Comparison of ENCODE assay signal across 8 mouse cellular contexts in genomic region chr15:12367306-12368080, GRCm38 (mm10). TPM values are rescaled to one million over a fixed set of nuclear protein-coding genes. Genes with fewer than 3 reads are reported as not detected.
DNase-seq lines count a peak whose midpoint lies in the region; ATAC-seq lines count a peak whose summit lies in the region.

No protein-coding gene starts in this region.

- no peaks in the 10 kb centered on the region for H3K27me3 ChIP-seq in midbrain, embryonic 11.5 days (ENCODE audit: control insufficient read depth, insufficient read depth, low read length)
- H3K27me3 ChIP-seq in midbrain, embryonic 13.5 days: no peaks in the 10 kb centered on the region
- no peaks in the 10 kb centered on the region for H3K27me3 ChIP-seq in heart, embryonic 16.5 days (ENCODE audit: control insufficient read depth, insufficient read depth, low read length)
- H3K27me3 ChIP-seq in liver, embryonic 16.5 days (ENCODE audit: control insufficient read depth, insufficient read depth, low read depth, low read length): no peaks in the 10 kb centered on the region

- WGBS in midbrain, embryonic 11.5 days: 61% methylated on average over 13 of the region's 13 CpGs
- 57% methylated on average over 13 of the region's 13 CpGs for WGBS in midbrain, embryonic 13.5 days
- 23% methylated on average over 13 of the region's 13 CpGs for WGBS in heart, embryonic 16.5 days
- 14% methylated on average over 13 of the region's 13 CpGs for WGBS in liver, embryonic 16.5 days (ENCODE audit: insufficient replicate concordance)

- peaks cover 13% of the 10 kb centered on the region; the same call in 1 of the 2 replicates for H3K4me1 ChIP-seq in midbrain, embryonic 11.5 days (ENCODE audit: control insufficient read depth, insufficient read depth, low read length)
- peaks cover 37% of the 10 kb centered on the region for H3K4me1 ChIP-seq in midbrain, embryonic 13.5 days (replicated peaks)
- H3K4me1 ChIP-seq in heart, embryonic 16.5 days (ENCODE audit: control insufficient read depth, insufficient read depth, low read length): peaks cover 23% of the 10 kb centered on the region
- H3K4me1 ChIP-seq in liver, embryonic 16.5 days (ENCODE audit: control insufficient read depth, low read depth, low read length): peaks cover 29% of the 10 kb centered on the region

- no peak for ATAC-seq in midbrain, embryonic 11.5 days (ENCODE audit: low FRiP score)
- ATAC-seq in midbrain, embryonic 13.5 days: no peak
- ATAC-seq in heart, embryonic 16.5 days (replicated peaks; ENCODE audit: extremely low read depth, insufficient read depth, low FRiP score): peak; percentile 89
- ATAC-seq in liver, embryonic 16.5 days (ENCODE audit: low read depth): peak; percentile 91
- ATAC-seq in cerebellum, adult (ENCODE audit: insufficient number of reproducible peaks, low FRiP score, low TSS enrichment): no peak

- H3K4me2 ChIP-seq in midbrain, embryonic 11.5 days: no peak overlapping the region
- no peak overlapping the region for H3K4me2 ChIP-seq in midbrain, embryonic 13.5 days (replicated peaks)
- peak overlapping the region; percentile 22 for H3K4me2 ChIP-seq in heart, embryonic 16.5 days (ENCODE audit: low read depth, low read length)
- peak overlapping the region; percentile 56 for H3K4me2 ChIP-seq in liver, embryonic 16.5 days (ENCODE audit: low read depth, low read length)

- DNase-seq in midbrain, embryonic 11.5 days (ENCODE audit: low spot score, missing footprints): peak; percentile 78
- peak; percentile 65 for DNase-seq in yolk sac, embryonic 10.5 days (ENCODE audit: low spot score)
- DNase-seq in cerebellum, postnatal 36 days: no peak
- DNase-seq in thymus, postnatal 10 days (ENCODE audit: low spot score in 2 of 2): no peak

- no peaks in the 10 kb centered on the region for H3K36me3 ChIP-seq in midbrain, embryonic 11.5 days (ENCODE audit: control insufficient read depth, insufficient read depth, low read length)
- H3K36me3 ChIP-seq in midbrain, embryonic 13.5 days: no peaks in the 10 kb centered on the region
- H3K36me3 ChIP-seq in heart, embryonic 16.5 days (ENCODE audit: control insufficient read depth, insufficient read depth): peaks cover 5% of the 10 kb centered on the region
- H3K36me3 ChIP-seq in liver, embryonic 16.5 days (ENCODE audit: control insufficient read depth, insufficient read depth): no peaks in the 10 kb centered on the region

- no peaks in the 10 kb centered on the region for H3K9me3 ChIP-seq in midbrain, embryonic 11.5 days (ENCODE audit: control insufficient read depth, low read length)
- H3K9me3 ChIP-seq in midbrain, embryonic 13.5 days: no peaks in the 10 kb centered on the region
- H3K9me3 ChIP-seq in heart, embryonic 16.5 days (replicated peaks; ENCODE audit: control insufficient read depth, low read length): no peaks in the 10 kb centered on the region
- no peaks in the 10 kb centered on the region for H3K9me3 ChIP-seq in liver, embryonic 16.5 days (replicated peaks; ENCODE audit: control insufficient read depth, low read length)

- no peak overlapping the region for H3K9ac ChIP-seq in midbrain, embryonic 11.5 days (ENCODE audit: low read length)
- H3K9ac ChIP-seq in midbrain, embryonic 13.5 days (replicated peaks): no peak overlapping the region
- H3K9ac ChIP-seq in heart, embryonic 16.5 days (ENCODE audit: low read length): no peak overlapping the region
- peak overlapping the region; percentile 36 for H3K9ac ChIP-seq in liver, embryonic 16.5 days (ENCODE audit: low read depth, low read length)

- no peak overlapping the region for H3K27ac ChIP-seq in midbrain, embryonic 11.5 days (ENCODE audit: low read depth, low read length)
- no peak overlapping the region for H3K27ac ChIP-seq in midbrain, embryonic 13.5 days
- peak overlapping the region; percentile 85 for H3K27ac ChIP-seq in heart, embryonic 16.5 days (ENCODE audit: low read length)
- H3K27ac ChIP-seq in liver, embryonic 16.5 days (ENCODE audit: low read length): peak overlapping the region; percentile 78

- no peak overlapping the region for H3K4me3 ChIP-seq in midbrain, embryonic 11.5 days (ENCODE audit: low read depth, low read length)
- no peak overlapping the region for H3K4me3 ChIP-seq in midbrain, embryonic 13.5 days (replicated peaks)
- no peak overlapping the region; the same call in 1 of the 2 replicates for H3K4me3 ChIP-seq in heart, embryonic 16.5 days (ENCODE audit: low read length)
- H3K4me3 ChIP-seq in liver, embryonic 16.5 days (ENCODE audit: low read depth, low read length): peak overlapping the region; percentile 29

RNA-seq across cellular contexts. Expression of gene 1810049J17Rik, which starts 45.8 kb away (rescaled TPM):
- 0.94 and 2.5 TPM in 2 replicates for polyA plus RNA-seq in midbrain, embryonic 11.5 days (2014; fragmentation: Nextera tagmentation; extraction: Ambion mirVana)
- 0.67 TPM in 1 of 2 replicates, not detected in the other for polyA plus RNA-seq in midbrain, embryonic 13.5 days (2015; fragmentation: Nextera tagmentation; extraction: Ambion mirVana)
- 0.75 TPM in 1 of 2 replicates, not detected in the other for polyA plus RNA-seq in heart, embryonic 16.5 days (2015; fragmentation: Nextera tagmentation; extraction: Ambion mirVana)
- polyA plus RNA-seq in liver, embryonic 16.5 days (2015; fragmentation: Nextera tagmentation; extraction: Ambion mirVana): 1.1 and 1.4 TPM in 2 replicates

RNA-seq across cellular contexts. Expression of gene Golph3, which starts 46.2 kb away (rescaled TPM):
- 114 and 118 TPM in 2 replicates for polyA plus RNA-seq in midbrain, embryonic 11.5 days (2014; fragmentation: Nextera tagmentation; extraction: Ambion mirVana)
- 68.6 and 70.8 TPM in 2 replicates for polyA plus RNA-seq in midbrain, embryonic 13.5 days (2015; fragmentation: Nextera tagmentation; extraction: Ambion mirVana)
- polyA plus RNA-seq in heart, embryonic 16.5 days (2015; fragmentation: Nextera tagmentation; extraction: Ambion mirVana): 61.3 and 67.6 TPM in 2 replicates
- 38.1 and 41.1 TPM in 2 replicates for polyA plus RNA-seq in liver, embryonic 16.5 days (2015; fragmentation: Nextera tagmentation; extraction: Ambion mirVana)

Comparison
In these comparisons a context has a peak if more than half of its experiments do, and no peak if none do; other contexts are left out.
1. ATAC-seq: peak in heart, embryonic 16.5 days (single experiment) and liver, embryonic 16.5 days (single experiment); none in midbrain, embryonic 11.5 days (single experiment), midbrain, embryonic 13.5 days (single experiment) and cerebellum, adult (single experiment).
2. DNase-seq: peak in midbrain, embryonic 11.5 days (single experiment) and yolk sac, embryonic 10.5 days (single experiment); none in cerebellum, postnatal 36 days (0 of 2) and thymus, postnatal 10 days (0 of 2).
3. H3K27ac ChIP-seq: peak in heart, embryonic 16.5 days (single experiment) and liver, embryonic 16.5 days (single experiment); none in midbrain, embryonic 11.5 days (single experiment) and midbrain, embryonic 13.5 days (single experiment).
4. H3K4me2 ChIP-seq: peak in heart, embryonic 16.5 days (single experiment) and liver, embryonic 16.5 days (single experiment); none in midbrain, embryonic 11.5 days (single experiment) and midbrain, embryonic 13.5 days (single experiment).